Mouse (Mus musculus): ENCODE results near the gene Aktip. TPM values are rescaled to one million over a fixed set of nuclear protein-coding genes. Genes with fewer than 3 reads are reported as not detected.
A peak's percentile ranks its signal among the peaks of the same experiment; 100 is the strongest.

The Aktip gene
- total RNA-seq, 2 experiments from 2014 or later, result 11.3 to 14.1 TPM

GRCm38 (mm10) chr8:91133441-91134069, 66.2 kb downstream of the Aktip start:
- peak; percentile 22 for ATAC-seq (ENCODE audit: poor library complexity, severe bottlenecking)

GRCm38 (mm10) chr8:91132731-91133130, 67.0 kb downstream of the Aktip start:
- ATAC-seq (ENCODE audit: poor library complexity, severe bottlenecking), result no peak

- no peak for ATAC-seq (ENCODE audit: poor library complexity, severe bottlenecking)
Measured at GRCm38 (mm10) chr8:91126786-91127185, 73.0 kb downstream of the Aktip start.

- no peak for ATAC-seq (ENCODE audit: poor library complexity, severe bottlenecking)
Measured at GRCm38 (mm10) chr8:91124315-91124714, 75.5 kb downstream of the Aktip start.

GRCm38 (mm10) chr8:91118131-91118530, 81.6 kb downstream of the Aktip start:
- peak; percentile 60 for ATAC-seq (ENCODE audit: poor library complexity, severe bottlenecking)

GRCm38 (mm10) chr8:91117537-91117936, 82.2 kb downstream of the Aktip start:
- no peak for ATAC-seq (ENCODE audit: poor library complexity, severe bottlenecking)

GRCm38 (mm10) chr8:91114910-91115309, 84.9 kb downstream of the Aktip start:
- ATAC-seq (ENCODE audit: poor library complexity, severe bottlenecking), result no peak

GRCm38 (mm10) chr8:91114428-91114827, 85.3 kb downstream of the Aktip start:
- no peak for ATAC-seq (ENCODE audit: poor library complexity, severe bottlenecking)

GRCm38 (mm10) chr8:91111868-91112477, 87.8 kb downstream of the Aktip start:
- ATAC-seq (ENCODE audit: poor library complexity, severe bottlenecking), result no peak

- ATAC-seq (ENCODE audit: poor library complexity, severe bottlenecking), result no peak
Measured at GRCm38 (mm10) chr8:91106271-91106670, 93.5 kb downstream of the Aktip start.

- no peak for ATAC-seq (ENCODE audit: poor library complexity, severe bottlenecking)
Measured at GRCm38 (mm10) chr8:91098106-91098505, 101.7 kb downstream of the Aktip start.

- no peak for ATAC-seq (ENCODE audit: poor library complexity, severe bottlenecking)
Measured at GRCm38 (mm10) chr8:91094135-91094534, 105.6 kb downstream of the Aktip start.

- no peak for ATAC-seq (ENCODE audit: poor library complexity, severe bottlenecking)
Measured at GRCm38 (mm10) chr8:91089601-91090000, 110.2 kb downstream of the Aktip start.

- no peak for ATAC-seq (ENCODE audit: poor library complexity, severe bottlenecking)
Measured at GRCm38 (mm10) chr8:91088452-91088851, 111.3 kb downstream of the Aktip start.

GRCm38 (mm10) chr8:91082428-91082827, 117.3 kb downstream of the Aktip start:
- ATAC-seq (ENCODE audit: poor library complexity, severe bottlenecking), result peak; percentile 39

- peak; percentile 87 for ATAC-seq (ENCODE audit: poor library complexity, severe bottlenecking)
Measured at GRCm38 (mm10) chr8:91081911-91082310, 117.9 kb downstream of the Aktip start.

GRCm38 (mm10) chr8:91079678-91080077, 120.1 kb downstream of the Aktip start:
- ATAC-seq (ENCODE audit: poor library complexity, severe bottlenecking), result no peak

- peak; percentile 62 for ATAC-seq (ENCODE audit: poor library complexity, severe bottlenecking)
Measured at GRCm38 (mm10) chr8:91077077-91077867, 122.5 kb downstream of the Aktip start.

- ATAC-seq (ENCODE audit: poor library complexity, severe bottlenecking), result peak; percentile 85
Measured at GRCm38 (mm10) chr8:91070275-91070859, 129.4 kb downstream of the Aktip start.

GRCm38 (mm10) chr8:91069834-91070233, 129.9 kb downstream of the Aktip start, which contains the start of gene Rbl2:
Rbl2 (plus strand) TSS chr8:91070057.
- ATAC-seq (ENCODE audit: poor library complexity, severe bottlenecking), result peak; percentile 85

- peak; percentile 5 for ATAC-seq (ENCODE audit: poor library complexity, severe bottlenecking)
Measured at GRCm38 (mm10) chr8:91069407-91069806, 130.4 kb downstream of the Aktip start.

Data from megakaryocyte, adult 5-6 weeks (primary cell).